Mouse (Mus musculus) mesoderm, embryonic 11.5 days (tissue): ENCODE measurements around the gene Csk.

Experiments
- DNase-seq: peaks from one replicate; pipeline ENCODE4 v3.0.0-alpha.2; 2012; ENCODE audit warnings: low read depth, low spot score

Csk gene

DNA sequence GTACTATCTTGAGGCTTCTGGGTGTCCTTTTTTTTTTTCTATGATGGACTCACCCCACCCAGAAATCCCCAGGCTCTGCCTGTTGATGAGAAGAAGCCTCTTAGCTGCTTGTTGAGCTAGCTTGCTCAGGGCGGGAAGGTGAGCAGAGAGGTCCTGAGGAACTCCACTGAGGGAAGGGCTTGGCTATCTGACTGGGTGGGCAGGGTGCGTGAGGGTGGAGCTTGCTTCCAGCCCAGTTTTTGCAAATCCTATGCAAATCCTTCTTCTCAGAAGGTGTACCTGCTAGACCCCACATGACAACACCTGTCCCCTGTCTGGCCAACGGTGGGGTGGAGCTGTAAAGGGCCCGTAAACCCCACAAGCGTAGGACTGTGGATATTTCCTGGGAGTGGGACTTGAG is at the start of gene Csk:
Gene Csk (minus strand): TSS at position 349 of the 400 bp plus-strand sequence.
- no peak for DNase-seq

DNA sequence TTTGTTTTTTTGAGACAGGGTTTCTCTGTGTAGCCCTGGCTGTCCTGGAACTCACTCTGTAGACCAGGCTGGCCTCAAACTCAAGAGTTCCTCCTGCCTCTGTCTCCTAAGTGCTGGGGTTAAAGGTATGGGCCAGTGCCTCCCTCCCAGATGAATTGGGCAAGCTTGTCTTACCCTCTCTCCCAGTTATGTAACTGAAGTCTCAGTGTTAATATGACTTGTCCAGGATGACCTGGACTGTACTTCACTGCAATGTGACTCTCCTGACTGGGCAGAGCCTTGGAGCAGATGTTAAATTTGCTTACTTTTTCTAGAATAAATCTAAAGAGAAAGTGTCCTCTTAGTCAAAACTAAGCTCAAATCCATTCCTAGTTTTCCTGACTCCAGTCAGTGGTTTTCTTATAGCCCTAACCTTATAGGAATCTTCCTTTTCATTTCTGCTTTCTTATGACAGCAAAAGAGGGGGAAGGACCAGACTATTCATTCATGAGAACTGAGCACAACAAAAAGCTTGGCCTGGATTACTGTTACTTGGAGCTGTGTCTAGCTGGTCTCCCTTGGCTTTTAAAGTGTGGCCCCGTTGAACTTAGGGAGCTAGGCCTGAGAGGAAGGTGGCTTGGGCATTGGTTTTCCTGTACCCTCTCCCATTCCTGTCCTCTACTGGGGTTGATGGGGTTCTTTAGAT is 45.2 kb upstream of the Csk start:
- DNase-seq = no peak

DNA sequence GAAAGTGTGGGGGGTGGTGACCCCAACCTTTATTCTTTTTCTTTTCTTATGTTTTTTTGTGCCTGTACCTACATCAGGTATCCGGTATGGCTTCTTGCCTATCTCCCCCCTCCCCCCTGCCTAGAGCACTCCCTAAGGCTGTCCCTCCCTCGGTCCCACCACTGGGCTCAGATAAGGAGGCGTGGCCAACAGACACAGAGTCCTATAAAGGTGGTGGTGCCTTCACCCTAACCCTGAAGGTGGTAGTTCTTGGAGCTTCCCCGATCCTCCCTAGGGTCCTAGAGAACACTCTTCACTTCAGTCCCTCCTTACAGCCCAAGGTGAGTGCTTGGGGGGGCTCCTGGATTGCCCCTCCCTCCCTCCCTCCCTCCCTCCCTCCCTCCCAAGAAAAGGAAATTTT is 43.9 kb upstream of the Csk start:
- DNase-seq = no peak

DNA sequence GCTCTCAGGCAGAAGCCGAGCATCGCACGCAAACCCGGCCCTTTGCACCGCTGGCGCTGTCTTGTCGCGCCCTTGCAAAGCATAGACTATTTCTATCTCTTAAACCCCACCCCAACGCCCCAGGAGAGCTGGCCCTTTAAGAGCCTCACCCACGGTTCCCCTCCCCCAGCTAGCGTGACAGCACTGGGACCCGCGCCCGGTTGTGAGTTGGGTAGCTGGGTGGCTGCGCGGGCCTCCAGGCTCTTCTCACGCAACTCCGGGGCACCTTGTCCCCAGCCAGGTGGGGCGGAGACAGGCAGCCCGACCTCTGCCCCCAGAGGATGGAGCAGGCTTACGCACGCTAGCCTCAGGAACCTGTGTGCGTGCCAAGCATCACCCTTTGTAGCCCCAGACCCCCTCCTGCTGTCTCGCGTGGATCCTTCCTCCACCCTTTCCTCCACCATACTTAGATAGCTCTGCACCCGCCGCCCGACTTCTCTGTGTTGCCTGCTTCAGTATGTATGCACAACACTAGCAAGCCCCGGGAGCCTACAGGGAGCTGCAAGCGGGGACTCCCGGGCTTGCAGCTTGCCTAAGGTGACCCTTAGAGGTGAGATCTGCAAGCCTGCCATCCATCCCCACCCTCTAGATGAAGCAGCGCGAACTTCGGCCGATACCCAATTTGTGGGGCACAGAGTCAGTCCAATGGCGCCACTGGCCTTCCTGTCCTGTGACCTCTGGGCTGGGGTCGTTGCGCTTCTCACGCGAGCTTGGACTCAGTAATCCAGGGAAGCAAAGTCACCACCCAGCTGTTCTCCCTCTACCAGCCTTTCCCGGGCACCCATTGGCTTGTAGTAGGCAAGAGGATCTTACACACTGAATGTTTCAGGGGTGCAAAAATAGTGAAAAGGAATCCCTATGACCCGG is 43.2 kb upstream of the Csk start:
- peak; percentile 14 for DNase-seq

DNA sequence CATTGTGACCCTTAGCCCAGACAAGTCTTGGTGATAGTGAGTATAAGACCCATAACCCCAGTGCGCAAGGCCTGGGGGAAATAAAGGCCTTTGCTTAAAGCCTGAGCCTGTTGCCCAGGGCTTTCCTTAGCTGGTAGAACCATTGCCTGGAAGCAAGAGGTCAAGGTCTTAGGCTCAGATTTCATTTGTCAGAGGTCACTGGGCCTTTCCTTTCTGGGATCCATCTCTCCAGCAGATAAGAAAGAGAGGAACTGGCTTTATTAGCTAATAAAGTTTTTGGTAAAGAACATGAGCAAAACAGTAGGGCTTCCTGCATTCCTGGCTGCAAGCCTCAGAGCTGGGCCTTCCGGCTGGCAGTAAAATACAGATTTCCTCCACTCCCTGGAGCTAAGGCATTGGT is 40.7 kb upstream of the Csk start:
- no peak for DNase-seq

DNA sequence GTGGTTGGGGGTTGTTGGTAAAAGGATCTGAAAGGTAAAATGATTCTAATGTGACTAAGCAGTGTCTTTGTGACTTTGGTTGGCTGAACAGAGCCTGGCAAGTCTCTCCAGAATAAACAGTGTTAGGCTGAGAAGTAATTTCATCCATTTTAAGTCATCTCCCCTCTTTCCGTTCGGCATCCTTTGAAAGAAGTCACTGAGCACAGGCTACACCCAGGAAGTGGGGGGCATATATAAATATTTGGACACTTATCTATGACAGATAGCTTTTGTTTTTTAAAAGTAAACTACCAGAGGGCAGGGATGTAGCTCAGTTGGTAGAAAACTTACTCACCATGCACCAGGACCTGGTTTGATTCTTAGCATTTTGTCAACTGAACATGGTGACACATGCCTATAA is 35.2 kb upstream of the Csk start:
- no peak for DNase-seq

DNA sequence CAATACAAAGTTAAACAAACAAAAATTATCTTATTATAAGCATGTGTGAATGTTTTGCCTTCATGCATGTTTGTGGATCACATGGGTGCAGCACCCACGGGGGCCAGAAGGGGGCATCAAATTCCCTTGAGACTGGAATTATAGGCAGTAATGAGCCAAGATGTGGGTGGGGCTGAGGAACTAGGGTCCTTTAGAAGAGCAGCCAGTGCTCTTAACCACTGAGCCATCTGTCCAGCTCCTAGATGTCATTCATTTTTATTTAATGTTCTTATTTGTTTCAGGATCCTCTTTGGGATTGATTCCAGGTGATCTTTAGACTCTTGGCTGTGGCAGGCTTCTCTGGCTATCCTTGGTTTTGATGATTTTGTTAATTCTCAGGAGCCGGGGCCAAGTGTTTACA is 34.7 kb upstream of the Csk start:
- DNase-seq = no peak

DNA sequence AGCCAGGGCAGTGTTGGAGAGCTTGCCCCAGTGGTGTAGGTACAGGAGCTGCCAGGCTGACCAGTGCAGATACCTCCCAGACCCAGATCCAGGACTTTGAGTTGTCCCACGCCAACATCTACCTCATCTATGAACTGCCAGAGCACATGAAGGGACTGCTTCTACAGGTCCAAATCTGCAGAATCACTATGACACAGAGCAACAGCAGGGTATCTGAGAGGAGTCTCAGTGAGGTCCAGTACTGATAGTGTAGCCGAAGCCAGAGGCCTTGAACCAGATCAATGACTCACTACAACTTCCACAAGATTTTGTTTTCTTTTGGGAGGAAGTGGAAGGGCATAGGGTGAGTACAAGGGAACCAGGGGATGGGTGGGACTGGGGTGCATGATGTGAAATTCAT is 34.3 kb upstream of the Csk start, which contains the start of gene Cyp1a1:
Gene Cyp1a1 (plus strand): TSS at position 178 of the 400 bp plus-strand sequence.
- DNase-seq = no peak

DNA sequence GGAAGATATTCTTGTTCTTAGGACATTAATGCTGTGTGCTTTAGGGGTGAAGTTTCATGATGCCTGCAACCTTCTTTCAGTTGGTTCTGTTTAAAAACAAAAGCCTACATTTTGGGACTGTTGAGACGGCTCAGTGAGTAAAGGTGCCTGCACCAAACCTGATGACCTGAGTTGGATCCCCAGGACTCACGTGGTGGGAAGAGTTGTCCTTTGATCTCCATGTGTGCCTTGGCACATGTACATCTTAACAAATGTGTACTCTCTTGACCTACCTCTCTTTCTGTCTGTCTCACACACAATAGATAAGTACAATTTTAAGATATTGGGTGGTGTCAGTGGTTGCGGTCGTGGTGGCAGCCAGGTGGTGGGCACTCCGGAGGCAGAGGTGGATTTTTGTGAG is 32.6 kb upstream of the Csk start:
- DNase-seq = no peak

DNA sequence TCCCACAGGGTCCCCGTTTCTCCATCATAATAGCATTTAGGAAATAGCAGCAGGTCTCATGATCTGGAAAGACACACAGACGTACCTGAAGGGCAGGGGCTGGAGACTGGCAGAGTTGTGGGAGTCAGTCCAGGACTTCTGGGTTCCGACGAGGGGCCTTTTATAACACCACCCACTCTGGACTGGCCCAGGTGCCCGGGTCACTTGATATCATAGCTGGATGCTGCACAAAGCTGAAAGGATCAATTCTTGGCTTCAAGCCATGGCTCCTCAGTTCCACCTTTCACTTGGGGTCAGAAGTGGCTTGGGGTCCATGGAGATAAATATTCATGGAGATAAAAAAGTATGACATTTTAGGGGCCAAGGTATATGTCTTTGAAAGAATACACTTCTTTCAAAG is 30.1 kb upstream of the Csk start, which contains the start of gene Cyp1a2:
Gene Cyp1a2 (minus strand): TSS at position 184 of the 400 bp plus-strand sequence.
- no peak for DNase-seq

DNA sequence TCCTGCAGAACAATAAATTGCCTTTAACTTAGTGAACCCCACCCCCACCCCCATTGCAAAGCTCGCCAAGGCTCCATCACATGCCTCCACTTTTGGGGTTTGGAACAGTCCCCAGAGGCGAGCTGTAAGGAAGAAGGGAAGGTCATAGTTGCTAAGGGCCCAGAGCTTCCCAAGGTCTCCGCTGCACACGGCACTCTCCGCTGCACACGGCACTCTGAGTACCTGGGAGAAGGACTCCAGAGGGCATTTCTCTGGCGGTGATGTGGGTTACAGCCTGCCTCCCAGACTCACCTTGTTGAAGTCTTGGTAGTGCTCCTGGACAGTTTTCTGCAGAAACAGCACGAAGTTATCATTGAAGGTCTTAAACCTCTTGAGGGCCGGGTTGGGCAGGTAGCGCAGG is 28.0 kb upstream of the Csk start:
- DNase-seq = no peak

DNA sequence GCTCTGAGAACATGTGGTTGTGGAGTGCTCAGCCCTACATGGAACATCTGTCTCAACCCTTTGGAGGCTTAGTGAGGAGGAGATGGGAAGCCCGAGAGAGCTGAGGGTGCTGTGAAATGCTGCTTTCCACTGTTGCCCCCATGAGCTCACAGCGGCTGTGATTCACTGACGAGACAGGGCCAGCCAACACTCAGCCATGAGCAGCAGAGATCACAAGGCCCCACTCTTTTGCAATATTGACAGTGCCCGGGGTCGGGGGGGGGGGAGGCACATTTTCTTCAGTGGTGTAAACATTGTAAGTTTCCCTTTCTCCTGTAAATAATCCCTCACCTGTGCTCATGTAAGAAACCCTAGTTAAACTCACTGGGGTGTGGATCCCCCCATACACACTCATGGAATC is 18.1 kb upstream of the Csk start:
- no peak for DNase-seq

DNA sequence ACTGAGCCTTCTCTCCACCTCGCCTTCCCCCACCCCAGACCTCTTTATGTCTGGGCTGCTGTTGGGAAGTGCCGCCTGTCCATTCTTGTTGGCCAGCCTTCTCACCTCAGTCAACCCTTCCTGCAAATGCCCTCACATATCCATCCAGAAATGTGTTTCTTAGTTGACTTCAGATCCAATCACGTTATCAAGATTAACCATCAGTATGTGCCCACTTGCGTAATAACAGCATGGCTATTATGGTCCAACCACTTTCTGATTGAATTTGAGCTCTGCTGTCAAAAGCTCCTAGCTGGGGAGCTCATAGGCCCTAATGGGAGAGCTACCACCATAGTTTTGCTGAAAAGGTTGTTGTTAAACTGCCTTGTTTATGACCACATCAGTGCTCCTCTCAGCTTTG is 17.6 kb upstream of the Csk start:
- no peak for DNase-seq

DNA sequence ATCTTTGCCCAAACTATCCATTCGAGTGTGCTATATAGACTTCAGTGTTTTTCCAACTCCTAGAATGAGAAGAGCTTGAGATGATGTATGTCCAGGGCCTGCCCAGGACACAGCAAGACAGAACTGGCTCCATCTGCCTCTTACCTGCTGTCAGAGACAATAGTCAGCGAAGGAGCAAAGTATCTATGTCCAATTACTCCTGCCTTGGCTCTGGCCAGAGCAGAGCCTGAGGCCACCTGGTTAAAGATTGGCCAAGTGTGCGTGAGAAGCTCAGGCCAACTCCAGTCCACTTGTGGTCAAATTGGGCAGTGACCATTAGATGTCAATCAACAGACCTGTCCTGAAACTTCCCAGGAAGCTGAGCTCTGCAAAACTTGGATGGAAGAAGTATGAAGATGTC is 16.1 kb upstream of the Csk start:
- DNase-seq = no peak

DNA sequence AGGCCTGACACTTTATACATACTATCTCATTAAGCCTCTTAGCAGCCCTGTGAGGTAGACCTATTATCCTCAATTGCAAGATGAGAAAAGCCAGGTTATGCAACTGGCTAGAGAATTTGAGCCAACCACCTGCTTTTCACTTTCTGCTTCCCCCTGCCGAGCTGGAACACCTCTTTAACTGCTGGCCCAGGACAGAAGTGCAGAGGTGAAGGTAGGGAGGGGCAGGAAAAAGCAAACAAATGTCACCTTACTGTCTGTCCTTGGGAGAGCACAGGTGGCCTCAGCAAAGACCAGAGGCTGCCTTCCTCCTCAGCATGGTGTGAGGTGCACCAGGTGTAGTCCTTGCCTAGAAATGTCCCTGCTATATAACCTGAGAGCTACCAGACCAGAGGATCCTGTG is 14.8 kb upstream of the Csk start:
- DNase-seq = no peak

DNA sequence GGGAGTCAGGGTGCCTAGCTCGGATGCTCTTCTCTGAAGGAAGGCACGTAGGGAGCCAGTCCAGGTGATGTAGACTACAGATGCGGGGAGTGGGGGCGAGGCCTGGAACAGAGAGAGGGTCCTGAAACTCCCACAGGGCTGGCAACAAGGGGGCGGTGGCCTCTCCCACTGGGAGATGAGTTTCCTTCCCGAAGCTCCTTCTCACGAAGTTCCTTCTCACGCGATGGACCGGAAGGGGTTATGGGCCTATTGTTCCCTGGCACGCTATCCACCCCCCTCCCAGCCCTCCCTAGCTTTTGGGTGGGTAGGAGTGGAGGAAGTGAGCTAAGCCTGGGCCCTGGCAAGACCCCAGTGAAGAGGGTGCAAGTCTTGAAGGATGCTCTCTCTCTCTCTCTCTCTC is 14.4 kb upstream of the Csk start:
- no peak for DNase-seq

DNA sequence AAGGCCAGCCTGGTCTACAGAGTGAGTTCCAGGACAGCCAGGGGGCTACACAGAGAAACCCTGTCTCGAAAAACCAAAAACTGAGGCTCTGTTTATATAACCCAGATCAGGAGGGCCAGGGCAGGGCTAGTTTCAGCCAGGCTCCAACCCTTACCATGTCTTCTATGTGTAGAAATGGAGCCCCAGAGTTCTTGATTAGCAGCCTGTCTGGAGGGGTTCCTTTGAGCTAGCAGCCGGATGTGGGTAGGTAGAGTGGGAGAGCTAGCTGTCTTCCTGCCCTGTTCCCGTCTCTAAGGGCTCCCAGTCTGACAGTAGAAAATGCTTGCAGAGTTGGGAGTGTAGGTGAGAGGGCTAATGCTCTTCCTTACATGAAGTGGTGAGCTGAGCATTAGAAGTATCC is 13.7 kb upstream of the Csk start:
- DNase-seq = no peak

DNA sequence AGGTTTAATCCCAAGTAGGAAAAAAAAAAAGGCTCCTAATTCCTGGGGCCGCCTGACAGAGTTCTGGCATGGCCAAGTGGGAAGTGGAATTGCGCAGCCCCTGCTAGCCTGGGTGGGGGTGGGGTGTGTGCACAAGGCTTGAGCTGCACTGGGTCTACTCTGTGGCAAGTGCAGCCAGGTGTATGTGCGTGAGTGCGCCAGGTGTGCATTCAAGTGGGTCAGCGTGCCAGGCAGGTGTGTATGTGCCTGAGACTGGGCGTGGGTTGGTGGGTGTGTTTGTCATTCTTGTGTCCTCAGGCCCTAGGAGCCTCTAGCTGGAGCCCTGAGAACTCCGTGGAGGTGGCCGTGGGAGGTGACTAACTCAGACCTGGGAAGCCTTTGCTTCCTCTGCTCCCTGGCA is 13.1 kb upstream of the Csk start:
- DNase-seq = no peak

DNA sequence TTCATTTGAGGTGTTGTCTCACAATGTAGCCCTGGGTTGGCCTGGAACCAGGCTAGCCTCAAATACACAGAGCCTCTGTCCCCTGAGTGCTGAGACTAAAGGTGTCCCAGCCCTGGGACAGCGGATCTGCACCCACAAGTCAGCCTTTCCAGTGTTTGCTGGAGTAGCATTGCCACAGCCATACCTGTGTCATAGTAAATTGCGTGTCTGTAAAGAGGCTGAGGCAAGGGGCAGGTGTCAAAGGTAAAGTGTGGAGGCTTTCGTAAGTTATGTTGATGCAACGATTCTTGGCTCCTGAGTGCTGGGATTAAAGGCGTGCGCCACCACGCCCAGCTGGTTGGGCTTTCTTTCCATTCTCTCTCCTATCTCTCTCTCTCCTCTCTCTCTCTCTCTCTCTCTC is 11.2 kb upstream of the Csk start:
- DNase-seq = no peak

DNA sequence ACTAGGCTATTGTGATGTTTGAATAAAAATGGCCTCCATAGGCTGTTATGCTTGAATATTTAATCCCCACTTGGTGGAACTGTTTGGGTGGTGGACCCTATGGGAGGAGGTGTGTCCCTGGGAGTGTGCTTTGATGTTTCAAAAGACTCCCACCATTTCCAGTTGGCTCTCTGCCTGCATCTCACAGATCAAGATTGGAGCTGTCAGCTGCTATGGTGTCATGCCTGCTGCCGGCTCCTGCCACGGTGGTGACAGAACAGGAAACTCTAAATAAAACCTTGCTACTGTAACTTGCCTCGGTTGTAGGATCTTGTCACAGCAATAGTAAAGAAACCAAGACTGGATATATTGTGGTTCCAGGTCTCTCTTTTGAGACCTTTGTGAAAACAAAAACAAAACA is 8.1 kb upstream of the Csk start:
- DNase-seq = no peak

DNA sequence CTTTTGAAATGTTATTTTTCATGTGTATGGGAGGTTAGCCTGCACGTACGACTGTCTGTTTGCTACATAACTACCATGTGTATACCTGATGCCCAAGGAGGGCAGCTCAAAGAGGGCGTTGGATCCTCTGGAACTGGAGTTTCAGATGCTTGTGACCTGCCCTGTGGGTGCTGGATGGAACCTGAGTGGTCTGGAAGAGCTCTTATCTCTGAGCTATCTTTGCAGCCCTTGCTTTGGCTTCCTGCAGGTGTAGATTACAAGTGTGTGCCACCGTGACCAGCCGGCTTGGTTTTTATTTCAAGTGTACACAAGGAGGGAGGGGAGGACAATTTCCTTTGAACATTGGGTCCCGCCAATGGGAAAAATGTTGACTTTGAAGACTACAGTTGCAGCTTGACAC is 7.1 kb upstream of the Csk start:
- DNase-seq = no peak

DNA sequence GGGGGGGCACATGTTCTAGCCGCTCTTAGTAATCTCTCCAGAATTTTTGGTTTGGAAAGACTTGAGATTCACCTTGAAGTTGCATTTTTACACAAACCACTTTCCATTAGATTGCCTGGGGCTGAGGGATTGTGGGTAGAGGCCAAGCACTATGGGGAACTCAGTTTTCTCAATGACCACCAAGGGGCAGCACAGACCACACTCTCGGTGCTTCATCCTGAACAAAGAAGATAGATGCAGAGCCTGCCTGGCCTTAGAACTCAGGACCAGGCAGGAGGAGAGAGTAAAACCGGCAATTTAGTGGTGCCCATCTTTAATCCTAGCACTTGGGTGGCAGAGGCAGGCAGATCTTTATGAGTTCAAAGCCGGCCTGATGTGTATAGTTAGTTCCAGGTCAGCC is 6.3 kb upstream of the Csk start:
- DNase-seq = peak; percentile 79

DNA sequence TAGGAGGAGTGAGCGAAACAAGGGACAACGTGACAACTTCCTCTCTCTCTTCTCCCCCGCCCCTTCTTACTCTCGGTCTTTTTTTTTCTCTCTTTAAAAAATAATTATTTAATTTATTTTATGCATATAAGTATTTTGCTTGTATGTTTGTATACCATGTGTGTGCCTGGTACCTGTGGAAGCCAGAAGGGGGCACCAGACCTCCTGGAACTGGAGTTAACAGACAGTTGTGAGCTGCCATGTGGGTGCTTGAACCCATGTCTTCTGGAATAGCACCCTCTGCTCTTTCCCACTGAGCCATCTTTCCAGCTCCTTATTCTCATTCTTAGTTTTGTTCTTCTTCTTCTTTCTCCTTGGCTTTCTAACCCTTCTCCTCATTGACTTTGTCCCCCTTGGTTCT is 5.5 kb upstream of the Csk start:
- DNase-seq = no peak
